Mouse (Mus musculus) MEL (cell line): Measurements from ENCODE around the gene Mss51.

Experiments used
- BHLHE40 ChIP-seq: IDR thresholded peaks from 2 replicates; pipeline ENCODE4 v1.6.1; 2012; ENCODE audit warnings: low read depth, mild to moderate bottlenecking, inconsistent platforms, low read length, improper control_type of control experiment, borderline replicate concordance
- CHD1 ChIP-seq: IDR thresholded peaks from 2 replicates; pipeline ENCODE4 v1.6.1; 2012; ENCODE audit warnings: low read depth, mild to moderate bottlenecking, inconsistent platforms, low read length, improper control_type of control experiment
- CHD2 ChIP-seq: IDR thresholded peaks from 2 replicates; pipeline ENCODE4 v1.6.1; 2011; ENCODE audit warnings: low read length, improper control_type of control experiment
- CTCF ChIP-seq, 3 experiments: IDR thresholded peaks in 2 of 3; conservative IDR thresholded peaks in 1 of 3; 2 replicates each; pipeline ENCODE4 v1.5.1; 2011 to 2012; ENCODE audit warnings: low read length in 3 of 3, low read depth in 2 of 3, mild to moderate bottlenecking in 2 of 3, improper control_type of control experiment in 1 of 3, inconsistent platforms in 1 of 3, mixed read lengths in 1 of 3, moderate library complexity in 1 of 3; ENCODE audit not compliant: control insufficient read depth in 1 of 3, insufficient read depth in 1 of 3, poor library complexity in 1 of 3, severe bottlenecking in 1 of 3
- GABPA ChIP-seq: IDR thresholded peaks from 2 replicates; pipeline ENCODE4 v1.6.1; 2012; ENCODE audit warnings: low read depth, mild to moderate bottlenecking, inconsistent platforms, low read length, improper control_type of control experiment, moderate library complexity
- MYB ChIP-seq: IDR thresholded peaks from 2 replicates; pipeline ENCODE4 v1.6.1; 2011; ENCODE audit warnings: mild to moderate bottlenecking, low read depth, low read length, improper control_type of control experiment
- MYC ChIP-seq: IDR thresholded peaks from 2 replicates; pipeline ENCODE4 v1.6.1; 2011; ENCODE audit warnings: low read depth, mild to moderate bottlenecking, low read length, improper control_type of control experiment, moderate library complexity
- NRF1 ChIP-seq: IDR thresholded peaks from 2 replicates; pipeline ENCODE4 v1.6.1; 2014; ENCODE audit warnings: low read depth, mild to moderate bottlenecking, inconsistent platforms, low read length, improper control_type of control experiment, moderate library complexity; ENCODE audit not compliant: poor library complexity, insufficient read depth, severe bottlenecking
- POLR2A ChIP-seq, 2 experiments: IDR thresholded peaks; 2 replicates each; pipeline ENCODE4 v1.6.1; 2011 to 2012; ENCODE audit warnings: low read length in 2 of 2, mild to moderate bottlenecking in 2 of 2, control low read depth in 1 of 2, improper control_type of control experiment in 1 of 2, low read depth in 1 of 2, moderate library complexity in 1 of 2; ENCODE audit not compliant: control insufficient read depth in 1 of 2, insufficient read depth in 1 of 2, poor library complexity in 1 of 2
- POLR2AphosphoS5 ChIP-seq: IDR thresholded peaks from 2 replicates; pipeline ENCODE4 v1.6.1; 2012; ENCODE audit warnings: low read depth, borderline replicate concordance, mild to moderate bottlenecking, inconsistent platforms, low read length, moderate library complexity, mixed read lengths
- TBP ChIP-seq: IDR thresholded peaks from 2 replicates; pipeline ENCODE4 v1.8.0; 2011; ENCODE audit warnings: low read depth, low read length, improper control_type of control experiment
- TCF12 ChIP-seq: IDR thresholded peaks from 2 replicates; pipeline ENCODE4 v1.6.1; 2014; ENCODE audit warnings: low read depth, mild to moderate bottlenecking, inconsistent platforms, low read length, improper control_type of control experiment, moderate library complexity
- ZC3H11A ChIP-seq: IDR thresholded peaks from 2 replicates; pipeline ENCODE4 v1.6.1; 2012; ENCODE audit warnings: low read depth, mild to moderate bottlenecking, inconsistent platforms, low read length, improper control_type of control experiment
- ZMIZ1 ChIP-seq: IDR thresholded peaks from 2 replicates; pipeline ENCODE4 v1.6.1; 2012; ENCODE audit warnings: low read depth, mild to moderate bottlenecking, inconsistent platforms, low read length, improper control_type of control experiment, moderate library complexity

GRCm38 (mm10) chr14:20520179-20520578 is 23.5 kb upstream of the Mss51 start:
- TF ChIP-seq CTCF (IDR thresholded peaks at IDR 0.05 in 2 of 3, conservative IDR thresholded peaks at IDR 0.05 in 1 of 3; ENCODE audit: control insufficient read depth in 1 of 3, insufficient read depth in 1 of 3, low read depth in 2 of 3, low read length in 3 of 3, poor library complexity in 1 of 3, severe bottlenecking in 1 of 3) (no peak), ZMIZ1 (no peak), CHD1 (no peak), BHLHE40 (no peak), MYC (no peak), POLR2A (IDR thresholded peaks at IDR 0.05; ENCODE audit: control insufficient read depth in 1 of 2, insufficient read depth in 1 of 2, low read depth in 1 of 2, low read length in 2 of 2, poor library complexity in 1 of 2) (no peak), POLR2AphosphoS5 (no peak), TCF12 (no peak), TBP (no peak), MYB (no peak), GABPA (no peak), NRF1 (no peak), CHD2 (no peak), ZC3H11A (no peak)
